Mouse (Mus musculus): ENCODE data around the gene Sys1.

GRCm38 (mm10) chr2:164452000-164452676 lies 4.6 kb upstream of the Sys1 start:
- no peak for TF ChIP-seq POLR2A (IDR thresholded peaks at IDR 0.05; ENCODE audit: insufficient read depth, low read length)
- TF ChIP-seq CTCF (IDR thresholded peaks at IDR 0.05; ENCODE audit: low read depth, low read length) = no peak
- no peak for TF ChIP-seq EP300 (IDR thresholded peaks at IDR 0.05; ENCODE audit: insufficient read depth, low read depth, low read length)

Data from ES-Bruce4 (cell line).